25 mouse cellular contexts compared by ENCODE assay signal in genomic region chr5:128099439-128099838, GRCm38 (mm10).
A peak's percentile ranks its signal among the peaks of the same experiment; 100 is the strongest.
DNase-seq lines count a peak whose midpoint lies in the region; ATAC-seq and TF ChIP-seq lines count a peak whose summit lies in the region.
"Had no signal": no experiment of that assay in that cellular context is flagged by ENCODE, and none has a peak within 500 bp of the region (broad histone marks: within the 10 kb centered on the region; RNA-seq: fewer than 3 reads in every experiment).

No protein-coding gene starts in this region.

- no peak overlapping the region for H3K27ac ChIP-seq in liver, adult 2 months (replicated peaks; ENCODE audit: insufficient read depth, low read depth, low read length)
- no peak overlapping the region for H3K27ac ChIP-seq in liver, embryonic 12.5 days
- H3K27ac ChIP-seq: embryonic facial prominence, embryonic 13.5 days; hindbrain, embryonic 15.5 days; liver, embryonic 13.5 days; macrophage; midbrain, embryonic 12.5 days had no signal

- 83% methylated on average over 2 of the region's 2 CpGs for WGBS in liver, adult 2 months
- WGBS in liver, embryonic 12.5 days (ENCODE audit: insufficient replicate concordance) = 71% methylated on average over 2 of the region's 2 CpGs

- H3K4me2 ChIP-seq in liver, embryonic 12.5 days = no peak overlapping the region
- H3K4me2 ChIP-seq: embryonic facial prominence, embryonic 13.5 days; hindbrain, embryonic 15.5 days; liver, embryonic 13.5 days; midbrain, embryonic 12.5 days had no signal

- H3K79me2 ChIP-seq in liver, adult 2 months (ENCODE audit: control insufficient read depth, insufficient read depth, low read length) = no peaks in the 10 kb centered on the region

- H3K9me3 ChIP-seq in liver, embryonic 12.5 days (replicated peaks) = peaks cover 23% of the 10 kb centered on the region
- H3K9me3 ChIP-seq in E14TG2a.4 (ENCODE audit: low read length) = peaks cover 7% of the 10 kb centered on the region; the same call in 1 of the 2 replicates
- H3K9me3 ChIP-seq: embryonic facial prominence, embryonic 13.5 days had no signal

- TF ChIP-seq CTCF in liver, adult 2 months (IDR thresholded peaks at IDR 0.05; ENCODE audit: low read depth, low read length) = peak; percentile 47
- peak; percentile 93 for TF ChIP-seq CTCF in E14TG2a.4 (conservative IDR thresholded peaks at IDR 0.05; ENCODE audit: low read length)

- TF ChIP-seq POLR2A in liver, adult 2 months (IDR thresholded peaks at IDR 0.05; ENCODE audit: extremely low read depth, insufficient read depth, low read length) = no peak

- H3K9ac ChIP-seq in liver, adult 2 months (ENCODE audit: low read depth, low read length) = no peak overlapping the region
- no peak overlapping the region for H3K9ac ChIP-seq in liver, embryonic 12.5 days
- H3K9ac ChIP-seq: embryonic facial prominence, embryonic 13.5 days; hindbrain, embryonic 15.5 days; liver, embryonic 13.5 days; midbrain, embryonic 12.5 days had no signal

- intact Hi-C loops in heart, postnatal 25 days (cut with DNase I) = no loop called here

- no peaks in the 10 kb centered on the region for H3K36me3 ChIP-seq in liver, adult 2 months (ENCODE audit: control insufficient read depth, insufficient read depth, low read length)
- no peaks in the 10 kb centered on the region for H3K36me3 ChIP-seq in liver, embryonic 12.5 days
- no peaks in the 10 kb centered on the region for H3K36me3 ChIP-seq in E14TG2a.4 (ENCODE audit: insufficient read depth, low read length)
- H3K36me3 ChIP-seq: embryonic facial prominence, embryonic 13.5 days; hindbrain, embryonic 15.5 days; liver, embryonic 13.5 days; midbrain, embryonic 12.5 days had no signal

- ATAC-seq in liver, embryonic 12.5 days = no peak

- H3K4me3 ChIP-seq in liver, adult 2 months (ENCODE audit: insufficient read depth, low read depth, low read length) = no peak overlapping the region
- H3K4me3 ChIP-seq in liver, embryonic 12.5 days = no peak overlapping the region
- no peak overlapping the region for H3K4me3 ChIP-seq in E14TG2a.4 (replicated peaks; ENCODE audit: low read length)
- H3K4me3 ChIP-seq: embryonic facial prominence, embryonic 13.5 days; hindbrain, embryonic 15.5 days; liver, embryonic 13.5 days; midbrain, embryonic 12.5 days; myocyte had no signal

- DNase-seq in heart, adult 11 months = peak; percentile 57
- DNase-seq in heart, postnatal 25 days (ENCODE audit: low spot score) = no peak
- no peak for DNase-seq in liver, adult 2 months (ENCODE audit: extremely low read depth, low read depth, low spot score)
- DNase-seq in R1 (ENCODE audit: low read depth, low spot score) = peak; percentile 27
- DNase-seq in spleen, adult 12 weeks (ENCODE audit: low spot score) = no peak
- DNase-seq in thymus, adult 18-20 months = no peak
- DNase-seq: adrenal gland, adult 2 months; cerebellum, adult 18-20 months; cerebellum, postnatal 36 days; gastrocnemius, postnatal 14 days; heart, postnatal 10 days; kidney, adult 18-20 months; kidney, postnatal 4 days; liver, embryonic 13.5 days; retina, postnatal 1 day; spleen, adult 18-20 months; thymus, postnatal 14 days had no signal

- no peaks in the 10 kb centered on the region for H3K27me3 ChIP-seq in liver, adult 2 months (ENCODE audit: control insufficient read depth, insufficient read depth, low read length)
- H3K27me3 ChIP-seq in liver, embryonic 12.5 days (replicated peaks) = no peaks in the 10 kb centered on the region
- no peaks in the 10 kb centered on the region for H3K27me3 ChIP-seq in E14TG2a.4 (ENCODE audit: insufficient read depth, low read length)
- H3K27me3 ChIP-seq: CH12.LX; embryonic facial prominence, embryonic 13.5 days; hindbrain, embryonic 15.5 days; liver, embryonic 13.5 days; midbrain, embryonic 12.5 days had no signal

- no peaks in the 10 kb centered on the region for H3K4me1 ChIP-seq in liver, adult 2 months (ENCODE audit: control insufficient read depth, insufficient read depth, low read length)
- H3K4me1 ChIP-seq in liver, embryonic 12.5 days = no peaks in the 10 kb centered on the region
- peaks cover 9% of the 10 kb centered on the region for H3K4me1 ChIP-seq in E14TG2a.4 (replicated peaks; ENCODE audit: low read depth, low read length)
- H3K4me1 ChIP-seq: embryonic facial prominence, embryonic 13.5 days; hindbrain, embryonic 15.5 days; liver, embryonic 13.5 days had no signal

Comparison
In these comparisons a context has a peak if more than half of its experiments do, and no peak if none do; other contexts are left out.
1. DNase-seq: peak in heart, adult 11 months (single experiment) and R1 (single experiment); none in heart, postnatal 25 days (single experiment), liver, adult 2 months (single experiment), spleen, adult 12 weeks (single experiment) and thymus, adult 18-20 months (0 of 2).